Mouse (Mus musculus): ENCODE data around the gene Olfr569. TPM values are rescaled to one million over a fixed set of nuclear protein-coding genes. Genes with fewer than 3 reads are reported as not detected.

Olfr569 gene
- polyA plus RNA-seq (2015; fragmentation: Illumina TruSeq; extraction: RNeasy Lipid Tissue Mini Kit (QIAGEN cat#74804); ENCODE audit: insufficient read depth, low replicate concordance): not detected

DNA sequence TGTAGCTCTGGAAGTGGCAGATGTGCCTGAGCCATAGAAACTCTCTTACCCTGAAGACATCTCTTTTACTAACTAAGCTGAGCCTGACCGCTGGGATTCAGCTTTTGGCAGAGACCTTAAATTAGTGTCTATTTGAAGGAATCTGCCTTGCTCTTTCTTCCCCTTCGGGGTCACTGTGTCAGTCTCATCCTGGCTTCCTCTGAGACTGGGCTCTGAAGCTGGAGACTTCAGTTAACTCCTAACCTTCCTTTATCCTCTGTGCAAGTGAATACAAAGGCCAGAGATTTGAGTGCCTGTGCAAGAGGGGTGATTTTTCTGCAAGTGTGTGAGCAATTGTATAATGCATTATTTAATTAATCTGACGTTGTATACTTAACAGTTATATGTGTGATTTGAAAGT lies at the start of gene Olfr569:
Gene Olfr569 (minus strand): TSS at position 101 of the 400 bp plus-strand sequence.

DNA sequence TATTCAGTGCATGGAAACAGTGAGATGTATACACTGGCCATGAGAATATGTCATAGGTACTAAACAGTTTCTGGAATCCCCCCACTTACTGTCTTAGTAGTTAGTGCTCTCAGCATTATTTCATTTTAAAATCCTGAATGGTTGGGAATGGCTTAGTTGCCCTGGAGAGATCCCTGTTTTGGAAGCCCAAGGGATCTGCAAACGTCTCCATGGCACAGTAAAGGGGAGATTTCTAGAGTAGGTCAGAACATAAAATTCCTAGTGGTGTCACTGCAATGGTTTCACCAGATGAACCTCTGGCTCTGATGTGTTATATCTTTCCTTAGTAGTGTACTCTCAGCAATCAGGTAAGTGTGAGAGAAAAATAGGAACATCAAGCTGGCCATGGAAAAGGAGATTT lies 33.4 kb upstream of the Olfr569 start, which contains the start of gene Olfr572:
Gene Olfr572 (plus strand): TSS at position 301 of the 400 bp plus-strand sequence.

DNA sequence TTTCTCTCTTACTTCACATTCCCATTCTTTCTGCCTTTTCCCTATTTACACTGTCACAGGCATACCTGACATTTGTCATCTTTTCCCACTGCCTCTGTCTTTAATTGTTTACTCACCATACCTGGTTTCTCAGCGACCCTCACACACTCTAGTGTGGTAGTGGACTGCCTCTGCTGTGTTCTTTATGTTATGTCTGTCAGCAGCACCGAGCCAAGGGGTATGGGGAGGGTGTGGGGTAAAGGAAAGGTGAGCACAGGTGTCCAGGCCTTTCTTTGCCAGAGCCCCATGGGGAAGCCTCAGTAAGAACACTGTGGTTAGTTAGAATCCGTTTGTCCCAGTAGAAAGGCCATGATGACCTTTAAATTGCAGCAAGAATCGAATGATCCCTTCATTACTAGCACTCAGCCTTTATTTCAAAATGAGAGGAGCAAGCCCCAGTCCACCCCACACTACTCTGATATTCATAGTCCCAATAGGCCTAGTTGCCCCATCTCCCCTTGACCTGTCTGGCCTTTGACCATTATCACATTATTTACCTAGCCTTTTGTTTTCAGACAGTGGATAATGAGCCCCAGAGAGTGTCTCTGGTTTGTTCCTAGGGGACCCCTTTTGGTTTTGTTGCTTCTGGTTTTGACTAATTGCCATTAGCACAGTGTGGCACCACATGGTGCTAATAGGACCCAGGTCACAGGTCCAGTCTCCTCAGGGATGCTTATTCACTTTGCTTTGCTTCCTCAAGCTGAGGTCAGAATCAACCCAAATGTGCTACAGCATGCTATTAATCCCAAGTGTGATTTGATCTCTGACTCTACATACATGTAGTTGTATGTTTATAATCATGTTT lies 26.6 kb upstream of the Olfr569 start, which contains the start of gene Olfr571:
Gene Olfr571 (minus strand): TSS at position 505 of the 844 bp plus-strand sequence.

DNA sequence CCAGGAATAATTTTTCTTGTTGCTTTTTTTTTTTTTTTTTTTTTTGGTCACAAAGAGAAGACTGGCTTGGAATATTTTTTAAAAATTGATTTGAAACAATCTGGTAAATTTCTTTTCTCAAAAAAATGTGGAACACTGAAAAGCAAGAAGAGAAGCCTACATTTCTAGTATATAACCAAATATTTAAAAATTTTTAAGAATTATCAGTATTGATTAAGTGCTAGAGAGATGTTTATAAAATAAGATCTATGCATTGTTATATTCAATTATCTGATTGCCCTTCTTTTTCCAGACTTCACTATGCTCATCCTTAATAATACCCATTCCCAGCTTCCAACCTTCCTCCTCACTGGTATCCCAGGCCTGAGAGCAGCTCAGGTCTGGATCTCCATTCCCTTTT lies 13.9 kb downstream of the Olfr569 start, which contains the start of gene Olfr568:
Gene Olfr568 (plus strand): TSS at position 301 of the 400 bp plus-strand sequence.

DNA sequence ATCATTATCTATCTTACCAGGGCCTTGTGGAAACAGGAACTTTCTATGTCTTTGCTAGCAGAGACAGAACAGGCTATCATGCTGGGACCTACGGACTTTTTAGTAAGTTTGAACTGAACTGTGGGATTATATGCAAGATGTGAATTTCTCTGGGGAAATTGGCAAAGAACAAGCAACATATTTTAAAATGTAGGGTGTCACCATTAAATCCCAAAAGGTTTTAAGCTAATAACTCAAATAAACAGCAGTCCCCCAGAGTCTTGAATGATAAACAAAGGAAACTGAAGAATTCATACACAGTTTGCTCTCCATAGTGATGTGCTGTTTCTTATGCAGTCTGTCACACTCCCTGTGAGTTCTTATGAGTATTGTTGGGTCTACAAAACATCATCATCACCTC lies 32.0 kb downstream of the Olfr569 start, which contains the start of gene Olfr566:
Gene Olfr566 (minus strand): TSS at position 101 of the 400 bp plus-strand sequence.

Other genes with a start within 250 kb of the Olfr569 start
- gene Olfr555, start 232.1 kb downstream of the Olfr569 start, polyA plus RNA-seq (2015; fragmentation: Illumina TruSeq; extraction: RNeasy Lipid Tissue Mini Kit (QIAGEN cat#74804); ENCODE audit: insufficient read depth, low replicate concordance): not detected
- gene Olfr556, start 226.0 kb downstream of the Olfr569 start, polyA plus RNA-seq (2015; fragmentation: Illumina TruSeq; extraction: RNeasy Lipid Tissue Mini Kit (QIAGEN cat#74804); ENCODE audit: insufficient read depth, low replicate concordance): not detected
- 25.7 TPM for gene Trim68, start 203.6 kb downstream of the Olfr569 start, polyA plus RNA-seq (2015; fragmentation: Illumina TruSeq; extraction: RNeasy Lipid Tissue Mini Kit (QIAGEN cat#74804); ENCODE audit: insufficient read depth, low replicate concordance)
- not detected for gene Olfr557, start 195.0 kb downstream of the Olfr569 start, polyA plus RNA-seq (2015; fragmentation: Illumina TruSeq; extraction: RNeasy Lipid Tissue Mini Kit (QIAGEN cat#74804); ENCODE audit: insufficient read depth, low replicate concordance)
- gene Olfr558, start 188.7 kb downstream of the Olfr569 start, polyA plus RNA-seq (2015; fragmentation: Illumina TruSeq; extraction: RNeasy Lipid Tissue Mini Kit (QIAGEN cat#74804); ENCODE audit: insufficient read depth, low replicate concordance): 0.52 TPM
- gene Olfr33, start 171.8 kb downstream of the Olfr569 start, polyA plus RNA-seq (2015; fragmentation: Illumina TruSeq; extraction: RNeasy Lipid Tissue Mini Kit (QIAGEN cat#74804); ENCODE audit: insufficient read depth, low replicate concordance): not detected
- not detected for gene Olfr559, start 163.4 kb downstream of the Olfr569 start, polyA plus RNA-seq (2015; fragmentation: Illumina TruSeq; extraction: RNeasy Lipid Tissue Mini Kit (QIAGEN cat#74804); ENCODE audit: insufficient read depth, low replicate concordance)
- gene Olfr560, start 131.5 kb downstream of the Olfr569 start, polyA plus RNA-seq (2015; fragmentation: Illumina TruSeq; extraction: RNeasy Lipid Tissue Mini Kit (QIAGEN cat#74804); ENCODE audit: insufficient read depth, low replicate concordance): not detected
- 0.35 TPM for gene Olfr78, start 131.4 kb downstream of the Olfr569 start, polyA plus RNA-seq (2015; fragmentation: Illumina TruSeq; extraction: RNeasy Lipid Tissue Mini Kit (QIAGEN cat#74804); ENCODE audit: insufficient read depth, low replicate concordance)
- gene Olfr561, start 119.7 kb downstream of the Olfr569 start, polyA plus RNA-seq (2015; fragmentation: Illumina TruSeq; extraction: RNeasy Lipid Tissue Mini Kit (QIAGEN cat#74804); ENCODE audit: insufficient read depth, low replicate concordance): not detected
- not detected for gene Olfr564, start 87.4 kb downstream of the Olfr569 start, polyA plus RNA-seq (2015; fragmentation: Illumina TruSeq; extraction: RNeasy Lipid Tissue Mini Kit (QIAGEN cat#74804); ENCODE audit: insufficient read depth, low replicate concordance)
- gene Olfr566, start 32.1 kb downstream of the Olfr569 start, polyA plus RNA-seq (2015; fragmentation: Illumina TruSeq; extraction: RNeasy Lipid Tissue Mini Kit (QIAGEN cat#74804); ENCODE audit: insufficient read depth, low replicate concordance): not detected
- not detected for gene Olfr568, start 13.8 kb downstream of the Olfr569 start, polyA plus RNA-seq (2015; fragmentation: Illumina TruSeq; extraction: RNeasy Lipid Tissue Mini Kit (QIAGEN cat#74804); ENCODE audit: insufficient read depth, low replicate concordance)
- gene Olfr570, start 3.7 kb upstream of the Olfr569 start, polyA plus RNA-seq (2015; fragmentation: Illumina TruSeq; extraction: RNeasy Lipid Tissue Mini Kit (QIAGEN cat#74804); ENCODE audit: insufficient read depth, low replicate concordance): not detected
- gene Olfr571, start 26.7 kb upstream of the Olfr569 start, polyA plus RNA-seq (2015; fragmentation: Illumina TruSeq; extraction: RNeasy Lipid Tissue Mini Kit (QIAGEN cat#74804); ENCODE audit: insufficient read depth, low replicate concordance): not detected
- not detected for gene Olfr572, start 33.5 kb upstream of the Olfr569 start, polyA plus RNA-seq (2015; fragmentation: Illumina TruSeq; extraction: RNeasy Lipid Tissue Mini Kit (QIAGEN cat#74804); ENCODE audit: insufficient read depth, low replicate concordance)
- not detected for gene Olfr573-ps1, start 51.7 kb upstream of the Olfr569 start, polyA plus RNA-seq (2015; fragmentation: Illumina TruSeq; extraction: RNeasy Lipid Tissue Mini Kit (QIAGEN cat#74804); ENCODE audit: insufficient read depth, low replicate concordance)
- gene Olfr574, start 57.6 kb upstream of the Olfr569 start, polyA plus RNA-seq (2015; fragmentation: Illumina TruSeq; extraction: RNeasy Lipid Tissue Mini Kit (QIAGEN cat#74804); ENCODE audit: insufficient read depth, low replicate concordance): not detected
- gene Olfr575, start 67.9 kb upstream of the Olfr569 start, polyA plus RNA-seq (2015; fragmentation: Illumina TruSeq; extraction: RNeasy Lipid Tissue Mini Kit (QIAGEN cat#74804); ENCODE audit: insufficient read depth, low replicate concordance): not detected
- not detected for gene Olfr576, start 71.8 kb upstream of the Olfr569 start, polyA plus RNA-seq (2015; fragmentation: Illumina TruSeq; extraction: RNeasy Lipid Tissue Mini Kit (QIAGEN cat#74804); ENCODE audit: insufficient read depth, low replicate concordance)
- not detected for gene Olfr577, start 85.1 kb upstream of the Olfr569 start, polyA plus RNA-seq (2015; fragmentation: Illumina TruSeq; extraction: RNeasy Lipid Tissue Mini Kit (QIAGEN cat#74804); ENCODE audit: insufficient read depth, low replicate concordance)
- gene Olfr578, start 98.4 kb upstream of the Olfr569 start, polyA plus RNA-seq (2015; fragmentation: Illumina TruSeq; extraction: RNeasy Lipid Tissue Mini Kit (QIAGEN cat#74804); ENCODE audit: insufficient read depth, low replicate concordance): not detected
- gene Olfr582, start 147.1 kb upstream of the Olfr569 start, polyA plus RNA-seq (2015; fragmentation: Illumina TruSeq; extraction: RNeasy Lipid Tissue Mini Kit (QIAGEN cat#74804); ENCODE audit: insufficient read depth, low replicate concordance): not detected
- not detected for gene Olfr583, start 160.4 kb upstream of the Olfr569 start, polyA plus RNA-seq (2015; fragmentation: Illumina TruSeq; extraction: RNeasy Lipid Tissue Mini Kit (QIAGEN cat#74804); ENCODE audit: insufficient read depth, low replicate concordance)
- not detected for gene Olfr584, start 191.0 kb upstream of the Olfr569 start, polyA plus RNA-seq (2015; fragmentation: Illumina TruSeq; extraction: RNeasy Lipid Tissue Mini Kit (QIAGEN cat#74804); ENCODE audit: insufficient read depth, low replicate concordance)
- gene Olfr585, start 206.8 kb upstream of the Olfr569 start, polyA plus RNA-seq (2015; fragmentation: Illumina TruSeq; extraction: RNeasy Lipid Tissue Mini Kit (QIAGEN cat#74804); ENCODE audit: insufficient read depth, low replicate concordance): not detected
- gene Olfr586, start 234.8 kb upstream of the Olfr569 start, polyA plus RNA-seq (2015; fragmentation: Illumina TruSeq; extraction: RNeasy Lipid Tissue Mini Kit (QIAGEN cat#74804); ENCODE audit: insufficient read depth, low replicate concordance): not detected
- not detected for gene Olfr588-ps1, start 250.0 kb upstream of the Olfr569 start, polyA plus RNA-seq (2015; fragmentation: Illumina TruSeq; extraction: RNeasy Lipid Tissue Mini Kit (QIAGEN cat#74804); ENCODE audit: insufficient read depth, low replicate concordance)

Measured in spleen, adult 10 weeks (tissue).